Mouse (Mus musculus) monocyte, adult 5-6 weeks (primary cell): Measurements from ENCODE around the gene Gng2. TPM values are rescaled to one million over a fixed set of nuclear protein-coding genes. Genes with fewer than 3 reads are reported as not detected.

ENCODE experiments used
- ATAC-seq: fragments of 153-309, 156-312 bp; replicated peaks from 2 replicates; pipeline ENCODE4 v1.8.0; 2017; ENCODE audit warnings: mild to moderate bottlenecking; ENCODE audit not compliant: low TSS enrichment, insufficient number of reproducible peaks, severe bottlenecking, poor library complexity, low FRiP score
- total RNA-seq: library from RNA; stranded (forward); fragments of 200-1000, 200-491, 200-594 nt; gene quantifications from 3 replicates; pipeline ENCODE4 v1.2.3, GENCODE M21; 2017

Gene Gng2
- total RNA-seq, 1 experiment from 2014 or later, result 22.2 TPM

DNA sequence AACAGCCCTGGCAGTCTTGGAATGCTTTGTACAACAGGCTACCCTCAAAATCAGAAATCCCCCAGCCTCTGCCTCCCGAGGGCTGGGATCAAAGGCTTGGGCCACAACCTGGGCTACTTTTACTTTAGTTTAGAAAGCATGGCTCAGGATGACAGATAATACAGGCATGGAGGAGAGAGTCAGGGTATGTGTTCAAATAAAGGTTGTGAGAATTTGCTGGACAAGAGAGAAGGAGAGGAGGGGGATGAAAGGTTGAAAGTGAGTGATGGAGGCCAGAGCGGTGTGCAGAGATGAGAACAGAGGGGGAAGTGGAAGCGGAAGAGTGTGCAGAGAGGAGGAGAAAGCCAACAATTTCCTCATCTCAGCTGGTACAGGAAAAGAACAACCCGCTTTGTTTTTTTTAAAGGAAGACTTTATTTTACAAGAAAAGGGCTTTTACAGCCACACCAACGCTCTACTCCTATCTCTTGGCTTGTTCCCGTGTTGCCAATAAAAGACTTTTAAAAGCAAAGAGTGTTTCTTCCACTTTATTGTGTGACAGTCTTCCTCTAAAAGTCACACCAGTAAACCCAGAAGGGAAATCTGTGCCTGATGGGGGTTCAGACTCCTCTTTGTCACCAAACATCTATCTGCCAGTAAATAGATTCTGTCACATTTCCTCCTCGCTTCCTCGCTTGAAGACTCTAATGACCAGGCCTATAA is 8.6 kb upstream of the Gng2 start:
- no peak for ATAC-seq

DNA sequence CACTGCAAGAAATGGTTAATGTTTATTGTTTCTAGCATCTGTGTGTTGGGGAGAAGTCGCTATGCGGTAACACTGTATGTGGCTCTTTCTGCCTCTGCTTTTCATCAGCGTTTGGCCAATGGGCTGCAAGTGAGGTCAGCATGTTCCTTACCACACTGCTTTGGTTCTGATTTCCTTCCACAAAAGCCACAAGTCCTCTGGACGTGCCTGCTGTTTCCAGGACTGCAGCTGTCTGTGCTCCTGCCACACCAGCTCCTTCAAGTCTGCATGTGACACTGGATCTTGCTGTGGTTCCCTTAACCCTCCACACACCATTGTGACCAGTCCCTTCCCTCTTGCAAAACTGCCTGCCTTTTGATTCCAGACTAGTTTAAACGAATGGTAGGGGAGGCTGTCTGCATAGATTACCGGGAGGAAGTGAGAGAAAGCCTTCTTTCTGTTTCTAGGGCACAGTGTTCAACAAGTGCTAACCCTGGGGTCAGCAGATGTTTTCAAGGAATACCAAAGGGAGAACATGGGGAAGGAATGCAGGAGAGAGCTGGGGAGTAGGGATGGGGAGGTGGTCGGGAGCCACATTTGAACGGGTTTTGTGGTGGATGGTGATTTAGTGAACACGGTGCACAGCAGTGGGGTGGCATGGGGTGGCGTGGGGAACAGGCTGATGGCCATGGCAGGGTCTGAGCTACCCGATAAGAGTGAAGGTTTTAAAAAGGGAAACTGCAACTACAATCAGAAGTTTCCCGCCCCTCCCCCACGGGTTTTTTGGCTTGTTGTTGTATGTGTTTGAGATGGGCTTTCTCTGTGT is 7.9 kb upstream of the Gng2 start:
- peak; percentile 77 for ATAC-seq

GRCm38 (mm10) chr14:19976421-19977270 is 781 bp downstream of the Gng2 start:
- peak; percentile 57 for ATAC-seq

DNA sequence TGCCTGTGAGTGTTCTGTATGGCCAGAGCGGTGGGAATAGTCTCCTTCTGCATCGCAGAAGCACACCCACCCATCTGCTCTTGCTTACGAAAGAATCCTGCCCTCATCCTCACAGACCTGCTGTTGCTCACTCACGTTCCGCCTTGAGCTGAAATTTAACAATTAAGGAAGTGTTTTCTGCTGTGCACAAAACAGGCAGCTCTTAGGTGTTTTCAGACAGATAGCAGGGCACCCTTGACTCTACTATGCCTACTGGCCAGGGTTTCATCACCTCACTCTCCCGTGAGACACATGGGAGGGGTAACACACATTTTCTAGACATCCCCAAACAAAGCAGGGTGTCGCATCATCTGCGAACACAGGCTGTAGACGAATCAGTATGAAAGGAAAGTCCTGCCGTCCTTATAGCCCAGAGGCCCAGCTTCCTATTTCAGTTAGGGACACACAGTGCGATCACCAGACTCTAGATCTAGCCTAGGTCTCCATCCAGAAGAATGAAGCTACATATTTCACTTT is 2.4 kb downstream of the Gng2 start:
- ATAC-seq, result peak; percentile 38

DNA sequence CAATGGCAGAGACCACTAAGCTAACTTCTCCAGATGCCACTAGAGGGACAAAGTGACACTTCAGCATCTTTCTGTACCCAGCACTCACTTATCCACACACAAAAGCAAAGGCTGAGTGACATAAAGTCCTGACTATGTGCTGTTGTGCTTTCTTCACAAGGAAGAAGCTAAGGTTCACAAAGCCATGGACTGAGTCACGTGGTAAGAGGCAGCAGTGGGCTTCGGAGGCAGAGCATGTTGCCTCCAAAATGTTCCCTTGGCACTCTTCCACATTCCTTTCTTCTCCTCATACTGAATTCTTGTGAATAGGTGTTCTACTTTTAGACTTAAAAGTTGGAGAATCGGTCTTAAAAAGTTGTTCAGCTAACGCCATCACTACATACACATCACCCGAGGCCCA is 3.0 kb downstream of the Gng2 start:
- ATAC-seq, result no peak

DNA sequence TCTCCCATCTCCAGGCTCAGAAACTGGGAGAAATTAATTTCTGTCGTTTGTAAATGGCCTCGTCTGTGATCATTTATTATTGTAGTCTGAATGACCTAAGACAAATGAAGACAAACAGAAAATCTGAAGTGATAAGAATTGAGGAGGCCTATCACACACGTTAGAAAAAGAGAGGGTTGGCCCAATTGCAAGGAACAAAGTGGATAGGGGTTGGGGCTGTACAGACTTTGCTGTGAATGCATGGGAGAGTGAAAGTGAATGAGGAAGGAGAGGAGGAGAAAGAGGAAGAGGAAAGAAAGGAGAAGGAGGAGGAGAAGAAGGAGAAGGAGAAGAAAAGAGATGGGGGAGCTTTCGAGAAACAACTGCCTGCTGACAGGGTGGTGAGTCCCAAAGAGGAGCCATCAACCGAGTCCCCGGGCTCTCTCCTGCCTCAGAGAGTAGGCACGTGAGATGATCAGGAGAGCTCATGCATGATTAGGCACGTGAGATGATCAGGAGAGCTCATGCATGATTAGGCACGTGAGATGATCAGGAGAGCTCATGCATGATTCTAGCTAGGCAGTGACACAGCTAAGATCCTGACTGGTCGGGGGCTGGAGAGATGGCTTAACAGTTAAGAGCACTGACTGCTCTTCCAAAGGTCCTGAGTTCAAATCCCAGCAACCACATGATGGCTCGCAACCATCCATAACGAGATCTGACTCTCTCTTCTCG is 5.0 kb downstream of the Gng2 start:
- ATAC-seq, result no peak

DNA sequence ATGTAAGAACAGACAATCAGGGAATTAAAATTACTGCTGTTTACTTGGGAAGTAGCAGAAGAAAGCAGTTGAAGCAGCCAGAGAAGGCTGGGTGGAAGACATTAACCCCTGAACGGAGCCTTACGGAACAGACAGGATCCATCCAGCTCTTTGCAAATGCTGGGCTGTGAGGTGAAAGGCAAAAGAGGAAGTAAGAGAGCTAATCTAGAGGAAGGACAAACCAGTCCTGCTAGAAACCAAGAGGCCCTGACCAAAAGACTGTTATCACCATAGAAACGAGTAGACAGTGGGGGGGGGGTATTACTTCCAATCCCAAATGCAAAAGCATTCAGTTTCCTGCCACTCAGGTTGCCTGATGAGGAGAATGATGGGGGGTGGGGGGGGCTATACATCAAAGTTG is 6.6 kb downstream of the Gng2 start:
- peak; percentile 59 for ATAC-seq

GRCm38 (mm10) chr14:19970106-19970785 is 7.2 kb downstream of the Gng2 start:
- ATAC-seq, result no peak

DNA sequence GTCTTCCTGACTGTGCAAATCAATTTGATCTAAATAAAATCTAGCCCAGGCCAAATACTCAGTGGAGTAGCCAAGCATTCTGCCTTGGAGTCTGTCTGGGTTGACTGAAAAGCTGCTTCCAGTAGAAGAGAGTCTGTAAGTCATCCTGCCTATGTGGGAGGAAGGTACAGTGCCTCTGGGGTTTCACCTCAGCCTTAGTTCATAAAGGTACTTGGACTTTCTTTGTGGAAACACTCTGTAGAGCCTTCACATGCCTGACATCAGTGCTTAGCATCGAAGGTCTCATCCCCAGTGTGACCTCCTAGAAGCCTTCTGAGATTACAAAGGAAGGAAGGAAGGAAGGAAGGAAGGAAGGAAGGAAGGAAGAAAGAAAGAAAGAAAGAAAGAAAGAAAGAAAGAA is 7.9 kb downstream of the Gng2 start:
- no peak for ATAC-seq

GRCm38 (mm10) chr14:19969011-19969521 is 8.4 kb downstream of the Gng2 start:
- ATAC-seq, result no peak

DNA sequence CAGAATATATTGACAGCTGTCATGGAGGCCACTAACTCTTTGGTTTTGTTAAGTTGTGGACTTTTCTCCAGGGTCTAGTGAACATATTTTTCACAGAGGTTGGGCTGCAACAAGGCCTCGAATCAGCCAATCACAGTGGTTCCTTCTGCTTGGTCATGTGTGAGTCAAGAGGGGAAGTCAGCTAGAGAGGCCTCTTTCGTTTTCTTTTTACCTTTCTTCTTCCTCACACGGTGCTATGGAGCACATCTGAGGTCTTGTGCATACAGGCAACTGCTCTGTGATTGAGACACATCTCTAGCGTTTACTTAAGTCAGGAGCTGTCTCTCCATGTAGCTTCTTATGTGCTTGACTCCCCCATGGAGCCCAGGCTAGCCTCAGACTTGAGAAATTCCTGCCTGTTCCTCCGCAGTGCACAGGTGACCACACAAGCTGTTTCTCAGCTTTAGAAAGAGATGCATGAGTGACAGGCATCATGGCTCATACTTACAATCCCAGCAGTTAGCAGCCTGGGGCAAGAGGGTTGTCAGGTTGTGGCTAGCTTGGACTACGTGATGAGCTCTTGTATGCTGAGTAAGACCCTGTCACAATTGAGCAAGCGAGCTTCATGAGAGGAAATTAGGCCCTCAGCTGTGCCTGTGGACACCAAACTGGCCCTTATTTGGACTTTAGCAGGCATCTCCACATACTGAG is 9.0 kb downstream of the Gng2 start:
- ATAC-seq, result peak; percentile 87

DNA sequence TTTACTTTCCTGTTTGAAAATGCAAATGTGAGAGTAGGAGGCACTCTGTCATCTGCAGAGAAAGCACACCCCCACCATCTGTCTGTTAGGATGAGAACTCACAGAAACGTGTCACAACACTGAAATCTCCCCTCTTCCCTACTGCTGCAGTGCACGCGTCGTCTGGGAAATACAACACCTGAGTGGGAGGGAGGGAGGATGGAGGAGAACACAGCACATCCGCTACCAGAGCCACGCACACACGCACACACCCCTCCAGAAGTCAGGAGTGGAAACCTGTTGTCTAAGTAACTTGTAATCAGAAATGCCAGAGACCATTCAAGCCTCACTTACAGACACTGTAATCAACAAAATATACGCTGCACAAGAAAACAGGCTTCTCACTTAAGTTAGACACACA is 9.9 kb downstream of the Gng2 start:
- ATAC-seq, result no peak

GRCm38 (mm10) chr14:19963961-19964505 is 13.4 kb downstream of the Gng2 start:
- no peak for ATAC-seq

- ATAC-seq, result no peak
These were observed 15.2 kb downstream of the Gng2 start for GRCm38 (mm10) chr14:19961924-19962915.

DNA sequence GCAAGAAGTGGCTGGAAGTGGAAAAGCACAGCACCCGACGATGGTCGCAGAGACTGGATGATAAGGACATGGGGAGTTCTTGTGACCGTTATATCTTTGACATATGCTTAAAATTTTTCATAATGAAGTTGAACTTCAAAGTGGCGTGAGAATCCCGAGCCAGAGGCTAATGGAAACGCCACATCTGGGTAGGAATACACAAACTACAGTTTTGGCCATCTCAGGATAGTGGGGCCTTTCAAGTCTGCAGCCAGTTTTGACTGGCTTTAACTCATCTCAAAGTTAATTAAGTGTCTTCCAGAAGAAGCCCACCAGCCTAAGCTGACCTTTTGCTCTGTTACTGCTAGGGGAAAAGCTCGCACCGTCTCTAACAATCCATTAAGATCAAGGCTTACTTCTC is 17.6 kb downstream of the Gng2 start:
- ATAC-seq, result no peak

- no peak for ATAC-seq
These were observed 22.4 kb downstream of the Gng2 start for GRCm38 (mm10) chr14:19955077-19955476.
